Mouse (Mus musculus): ENCODE data around the gene Cpn1. TPM values are rescaled to one million over a fixed set of nuclear protein-coding genes. Genes with fewer than 3 reads are reported as not detected.

Cpn1 gene
- polyA plus RNA-seq, 1 experiment from 2014 or later: 45.3 TPM

DNA sequence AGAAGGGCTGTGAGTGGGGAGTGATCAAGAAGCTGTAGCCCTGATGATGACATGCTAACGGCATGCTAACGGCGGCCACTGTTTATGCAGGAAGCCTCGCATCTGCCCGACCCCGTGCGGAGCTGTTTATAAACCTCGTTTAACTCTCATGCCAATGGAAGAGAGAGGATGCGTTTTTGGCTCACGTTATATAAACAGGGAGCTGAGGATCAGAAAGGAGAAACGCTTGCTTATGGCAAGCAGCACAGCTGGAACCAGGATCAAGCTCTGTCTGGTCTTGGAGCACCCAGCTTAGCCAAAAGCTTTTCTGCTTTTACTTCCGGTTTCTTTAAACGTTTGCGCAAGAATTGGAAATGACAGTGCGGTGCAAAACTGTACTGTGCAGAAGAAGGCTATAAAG, 22.4 kb upstream of the Cpn1 start:
- no peak overlapping the region for H3K4me2 ChIP-seq (replicated peaks; ENCODE audit: low read depth)
- DNase-seq (ENCODE audit: low spot score) (no peak), ATAC-seq (ENCODE audit: low FRiP score, low TSS enrichment) (peak; percentile 63; the same call in 1 of the 2 replicates)
- H3K9me3 ChIP-seq (ENCODE audit: control insufficient read depth, low read length): no peaks in the 10 kb centered on the region
- no peak overlapping the region for H3K4me3 ChIP-seq (ENCODE audit: low read depth, low read length)
- no peaks in the 10 kb centered on the region for H3K4me1 ChIP-seq (replicated peaks; ENCODE audit: control insufficient read depth, insufficient read depth)
- TF ChIP-seq EP300 (optimal IDR thresholded peaks at IDR 0.05) (no peak), CTCF (IDR thresholded peaks at IDR 0.05; ENCODE audit: low read depth) (0 out of 2 replicates have a peak, but pooled peaks have one; percentile 2)
- no peak overlapping the region for H3K27ac ChIP-seq (replicated peaks)
- no peak overlapping the region for H3K9ac ChIP-seq (ENCODE audit: low read length)
- no peaks in the 10 kb centered on the region for H3K27me3 ChIP-seq (ENCODE audit: control insufficient read depth, insufficient read depth, low read length)
- 42% methylated on average over 15 of the region's 15 CpGs for WGBS
- no peaks in the 10 kb centered on the region for H3K36me3 ChIP-seq (ENCODE audit: control insufficient read depth, insufficient read depth, low read length)

DNA sequence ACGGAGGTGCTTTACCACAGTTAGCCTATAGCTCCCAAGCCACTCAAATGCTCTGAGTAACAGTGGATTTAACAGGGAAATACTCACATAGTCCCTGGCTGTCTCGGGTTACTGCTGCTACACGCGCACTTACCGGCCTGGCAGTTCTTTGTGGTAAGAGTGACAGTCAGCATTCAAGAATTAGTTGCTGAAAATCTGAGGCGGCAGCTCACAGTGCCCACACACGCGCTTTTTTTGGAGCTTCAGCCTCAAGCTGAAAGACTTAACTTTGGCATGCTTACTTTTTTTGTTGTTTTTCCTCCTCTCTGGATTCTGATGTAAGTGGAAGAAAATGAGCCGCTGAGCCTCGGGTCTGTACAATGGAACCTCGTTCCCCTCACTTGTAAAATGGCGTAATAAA, 20.8 kb upstream of the Cpn1 start:
- Histone ChIP-seq H3K4me2 (replicated peaks; ENCODE audit: low read depth) (no peak overlapping the region), H3K4me1 (replicated peaks; ENCODE audit: control insufficient read depth, insufficient read depth) (no peaks in the 10 kb centered on the region), H3K9me3 (ENCODE audit: control insufficient read depth, low read length) (no peaks in the 10 kb centered on the region), H3K27me3 (ENCODE audit: control insufficient read depth, insufficient read depth, low read length) (no peaks in the 10 kb centered on the region), H3K4me3 (ENCODE audit: low read depth, low read length) (no peak overlapping the region), H3K27ac (replicated peaks) (no peak overlapping the region), H3K36me3 (ENCODE audit: control insufficient read depth, insufficient read depth, low read length) (no peaks in the 10 kb centered on the region), H3K9ac (ENCODE audit: low read length) (no peak overlapping the region)
- DNase-seq (ENCODE audit: low spot score) (no peak), ATAC-seq (ENCODE audit: low FRiP score, low TSS enrichment) (no peak)
- WGBS: 69% methylated on average over 12 of the region's 12 CpGs
- TF ChIP-seq CTCF (IDR thresholded peaks at IDR 0.05; ENCODE audit: low read depth): no peak
- TF ChIP-seq EP300 (optimal IDR thresholded peaks at IDR 0.05): no peak

DNA sequence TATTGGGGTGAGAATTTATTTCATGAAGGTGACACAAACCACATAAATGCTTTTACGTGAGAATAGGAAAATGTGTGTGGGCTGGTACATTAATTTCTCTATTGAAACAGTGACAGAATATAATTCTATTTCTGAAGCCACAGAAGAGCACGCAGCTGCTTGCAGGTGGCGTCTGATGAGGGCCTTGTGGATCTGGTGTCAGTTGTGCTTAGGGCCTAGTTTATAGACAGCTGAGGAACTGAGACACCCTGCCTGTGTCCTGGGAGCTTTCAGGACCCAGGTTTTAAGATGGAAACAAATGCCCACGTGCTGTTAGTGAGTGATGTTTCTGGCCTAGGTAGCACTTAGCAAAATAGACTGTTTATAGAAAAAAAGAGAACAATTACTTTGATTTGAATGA, 18.7 kb upstream of the Cpn1 start:
- H3K9ac ChIP-seq (ENCODE audit: low read length): no peak overlapping the region
- TF ChIP-seq EP300 (optimal IDR thresholded peaks at IDR 0.05): no peak
- no peak for TF ChIP-seq CTCF (IDR thresholded peaks at IDR 0.05; ENCODE audit: low read depth)
- H3K27ac ChIP-seq (replicated peaks): no peak overlapping the region
- H3K4me3 ChIP-seq (ENCODE audit: low read depth, low read length): no peak overlapping the region
- H3K36me3 ChIP-seq (ENCODE audit: control insufficient read depth, insufficient read depth, low read length): no peaks in the 10 kb centered on the region
- H3K4me2 ChIP-seq (replicated peaks; ENCODE audit: low read depth): no peak overlapping the region
- no peaks in the 10 kb centered on the region for H3K27me3 ChIP-seq (ENCODE audit: control insufficient read depth, insufficient read depth, low read length)
- H3K4me1 ChIP-seq (replicated peaks; ENCODE audit: control insufficient read depth, insufficient read depth): no peaks in the 10 kb centered on the region
- 59% methylated on average over 4 of the region's 4 CpGs for WGBS
- DNase-seq (ENCODE audit: low spot score): no peak
- H3K9me3 ChIP-seq (ENCODE audit: control insufficient read depth, low read length): no peaks in the 10 kb centered on the region
- no peak for ATAC-seq (ENCODE audit: low FRiP score, low TSS enrichment)

DNA sequence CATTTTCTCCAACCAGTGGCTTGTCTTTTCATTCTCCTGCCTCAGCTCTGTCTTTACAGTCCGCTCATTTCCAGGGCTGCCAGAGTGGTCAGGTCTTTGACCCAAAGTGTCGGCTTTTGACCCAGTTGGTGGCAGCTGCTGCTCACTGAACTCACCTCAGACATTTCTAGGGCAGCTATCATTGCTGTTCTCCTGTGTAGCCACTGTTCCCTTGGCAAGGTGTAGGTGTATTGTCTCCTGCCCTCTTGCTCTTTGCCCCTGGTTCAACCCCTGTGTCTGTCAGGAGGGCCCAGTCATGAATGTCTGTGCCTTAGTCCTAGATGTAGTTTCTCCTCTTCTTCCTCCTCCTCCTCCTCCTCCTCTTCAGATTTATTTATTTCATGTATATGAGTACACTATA, 17.9 kb upstream of the Cpn1 start:
- WGBS: 92% methylated on average over 2 of the region's 2 CpGs
- no peak for ATAC-seq (ENCODE audit: low FRiP score, low TSS enrichment)
- Histone ChIP-seq H3K9ac (ENCODE audit: low read length) (no peak overlapping the region), H3K27me3 (ENCODE audit: control insufficient read depth, insufficient read depth, low read length) (no peaks in the 10 kb centered on the region), H3K4me2 (replicated peaks; ENCODE audit: low read depth) (no peak overlapping the region), H3K27ac (replicated peaks) (no peak overlapping the region), H3K4me3 (ENCODE audit: low read depth, low read length) (no peak overlapping the region), H3K9me3 (ENCODE audit: control insufficient read depth, low read length) (no peaks in the 10 kb centered on the region), H3K36me3 (ENCODE audit: control insufficient read depth, insufficient read depth, low read length) (no peaks in the 10 kb centered on the region), H3K4me1 (replicated peaks; ENCODE audit: control insufficient read depth, insufficient read depth) (no peaks in the 10 kb centered on the region)
- TF ChIP-seq EP300 (optimal IDR thresholded peaks at IDR 0.05): no peak
- no peak for TF ChIP-seq CTCF (IDR thresholded peaks at IDR 0.05; ENCODE audit: low read depth)
- no peak for DNase-seq (ENCODE audit: low spot score)

DNA sequence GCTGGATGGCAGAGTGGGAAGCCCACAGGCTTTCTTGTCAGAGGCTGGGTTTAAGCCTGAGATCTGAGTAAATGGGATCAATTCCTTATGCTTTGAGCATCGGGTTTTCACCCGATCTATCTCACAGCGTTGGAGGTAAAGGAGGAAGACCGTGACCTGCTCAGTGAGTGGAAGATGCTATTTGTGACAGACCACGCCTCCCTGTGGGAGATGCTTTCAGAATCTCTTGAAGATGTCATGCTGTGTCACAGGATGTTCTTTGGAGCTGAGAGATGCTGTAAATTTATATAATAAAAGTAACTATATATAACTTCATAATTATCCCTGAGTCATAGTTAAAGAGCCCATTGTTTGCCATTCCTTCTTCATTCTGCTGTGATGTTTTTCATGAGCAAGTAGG, 14.4 kb upstream of the Cpn1 start:
- Histone ChIP-seq H3K4me2 (replicated peaks; ENCODE audit: low read depth) (no peak overlapping the region), H3K4me3 (ENCODE audit: low read depth, low read length) (no peak overlapping the region), H3K9me3 (ENCODE audit: control insufficient read depth, low read length) (no peaks in the 10 kb centered on the region), H3K27ac (replicated peaks) (no peak overlapping the region), H3K27me3 (ENCODE audit: control insufficient read depth, insufficient read depth, low read length) (no peaks in the 10 kb centered on the region), H3K36me3 (ENCODE audit: control insufficient read depth, insufficient read depth, low read length) (no peaks in the 10 kb centered on the region), H3K9ac (ENCODE audit: low read length) (no peak overlapping the region), H3K4me1 (replicated peaks; ENCODE audit: control insufficient read depth, insufficient read depth) (no peaks in the 10 kb centered on the region)
- WGBS: 81% methylated on average over 5 of the region's 5 CpGs
- ATAC-seq (ENCODE audit: low FRiP score, low TSS enrichment) (no peak), DNase-seq (ENCODE audit: low spot score) (no peak)
- TF ChIP-seq CTCF (IDR thresholded peaks at IDR 0.05; ENCODE audit: low read depth) (no peak), EP300 (optimal IDR thresholded peaks at IDR 0.05) (no peak)

DNA sequence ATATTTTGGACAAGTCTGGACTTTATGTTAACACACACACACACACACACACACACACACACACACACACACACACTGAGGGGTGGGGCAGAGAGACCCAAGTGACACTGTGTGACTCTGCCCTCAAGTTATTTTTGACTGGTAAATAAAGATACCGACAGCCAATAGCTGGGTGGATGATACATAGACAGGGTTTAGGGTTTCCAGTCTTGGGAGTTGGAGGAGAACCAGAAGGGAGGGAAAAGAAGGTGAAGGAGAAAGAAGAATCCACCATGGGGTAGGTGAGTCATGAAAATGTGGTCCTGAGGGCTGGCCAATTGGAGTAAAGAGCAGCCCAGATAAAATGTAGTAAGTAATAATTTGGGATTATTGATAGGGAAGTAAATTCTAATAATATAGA, 13.7 kb upstream of the Cpn1 start:
- Histone ChIP-seq H3K27me3 (ENCODE audit: control insufficient read depth, insufficient read depth, low read length) (no peaks in the 10 kb centered on the region), H3K27ac (replicated peaks) (no peak overlapping the region), H3K4me3 (ENCODE audit: low read depth, low read length) (no peak overlapping the region), H3K36me3 (ENCODE audit: control insufficient read depth, insufficient read depth, low read length) (no peaks in the 10 kb centered on the region), H3K4me2 (replicated peaks; ENCODE audit: low read depth) (no peak overlapping the region), H3K9me3 (ENCODE audit: control insufficient read depth, low read length) (no peaks in the 10 kb centered on the region), H3K4me1 (replicated peaks; ENCODE audit: control insufficient read depth, insufficient read depth) (no peaks in the 10 kb centered on the region), H3K9ac (ENCODE audit: low read length) (no peak overlapping the region)
- 47% methylated on average over 1 of the region's 1 CpGs for WGBS
- TF ChIP-seq EP300 (optimal IDR thresholded peaks at IDR 0.05): no peak
- no peak for TF ChIP-seq CTCF (IDR thresholded peaks at IDR 0.05; ENCODE audit: low read depth)
- ATAC-seq (ENCODE audit: low FRiP score, low TSS enrichment): no peak
- DNase-seq (ENCODE audit: low spot score): no peak
